Mouse (Mus musculus) megakaryocyte, embryonic 14.5 days (primary cell): ENCODE results near the gene Tas1r2.

Source experiments
- FLI1 ChIP-seq: IDR thresholded peaks from 2 replicates; pipeline ENCODE4 v1.6.1; 2012; ENCODE audit warnings: low read length, inconsistent platforms, mixed read lengths
- GATA1 ChIP-seq: IDR thresholded peaks from 3 replicates; pipeline ENCODE4 v1.6.1; 2012; ENCODE audit warnings: mixed read lengths, low read length, inconsistent platforms, borderline replicate concordance

GRCm38 (mm10) chr4:139718978-139719377, 65.6 kb downstream of the Tas1r2 start:
- TF ChIP-seq GATA1 = no peak
- no peak for TF ChIP-seq FLI1
